Mouse (Mus musculus): ENCODE measurements around the gene Cep85l. TPM values are rescaled to one million over a fixed set of nuclear protein-coding genes. Genes with fewer than 3 reads are reported as not detected.

Gene Cep85l
- total and polyA plus RNA-seq, 3 experiments = 4.3 to 5.7 (median 5.0) TPM

DNA sequence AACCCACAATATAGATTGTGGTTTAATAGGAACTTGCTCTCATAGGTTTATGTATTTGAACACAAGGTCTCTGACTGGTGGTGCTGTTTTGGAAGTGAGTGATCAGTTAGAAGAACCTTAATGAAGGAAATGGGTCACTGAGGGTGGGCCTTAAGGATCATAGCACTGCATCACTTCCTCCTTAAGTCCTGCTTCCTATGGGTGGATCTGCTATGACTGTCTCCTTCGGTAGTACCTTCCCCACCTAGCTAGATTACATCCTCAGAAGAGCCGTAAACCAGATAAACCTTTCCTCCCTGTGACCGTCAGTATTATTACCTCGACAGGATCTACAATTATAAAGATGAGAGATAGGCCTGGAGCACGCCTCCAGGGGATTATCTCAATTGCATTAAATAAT lies 5.7 kb upstream of the Cep85l start:
- Histone ChIP-seq H3K4me1 (ENCODE audit: control insufficient read depth in 1 of 2, insufficient read depth in 2 of 2) (no peaks in the 10 kb centered on the region; a peak in 1 of 4 replicates), H3K9me3 (replicated peaks; ENCODE audit: low read length) (no peaks in the 10 kb centered on the region), H3K4me2 (ENCODE audit: insufficient read depth, low read depth, poor library complexity, severe bottlenecking) (no peak overlapping the region), H3K36me3 (replicated peaks in 1 of 2; ENCODE audit: control insufficient read depth in 1 of 2, insufficient read depth in 1 of 2, low read length in 1 of 2) (no peaks in the 10 kb centered on the region), H3K27me3 (replicated peaks) (no peaks in the 10 kb centered on the region), H3K79me2 (replicated peaks; ENCODE audit: control insufficient read depth, extremely low read depth, insufficient read depth, poor library complexity, severe bottlenecking) (no peaks in the 10 kb centered on the region), H3K4me3 (replicated peaks in 1 of 3; ENCODE audit: low read depth in 2 of 3, low read length in 2 of 3, poor library complexity in 1 of 3) (no peak overlapping the region), H3K9ac (ENCODE audit: insufficient read depth, low read depth) (no peak overlapping the region), H3K27ac (ENCODE audit: insufficient read depth, low read depth) (no peak overlapping the region)
- DNase-seq (ENCODE audit: extremely low read depth) = no peak
- in situ Hi-C loops (cut with MboI; ENCODE audit: low pct_ligation_motif_present, low pct_unique_long_range_greater_than_20kb, low sequenced_read_pairs) = no loop called here
- TF ChIP-seq PAX5 (IDR thresholded peaks at IDR 0.05; ENCODE audit: low read length) = no peak
- dilution Hi-C loops (cut with MboI; ENCODE audit: extremely low pct_ligation_motif_present, extremely low pct_unique_long_range_greater_than_20kb, low sequenced_read_pairs) = no loop called here

DNA sequence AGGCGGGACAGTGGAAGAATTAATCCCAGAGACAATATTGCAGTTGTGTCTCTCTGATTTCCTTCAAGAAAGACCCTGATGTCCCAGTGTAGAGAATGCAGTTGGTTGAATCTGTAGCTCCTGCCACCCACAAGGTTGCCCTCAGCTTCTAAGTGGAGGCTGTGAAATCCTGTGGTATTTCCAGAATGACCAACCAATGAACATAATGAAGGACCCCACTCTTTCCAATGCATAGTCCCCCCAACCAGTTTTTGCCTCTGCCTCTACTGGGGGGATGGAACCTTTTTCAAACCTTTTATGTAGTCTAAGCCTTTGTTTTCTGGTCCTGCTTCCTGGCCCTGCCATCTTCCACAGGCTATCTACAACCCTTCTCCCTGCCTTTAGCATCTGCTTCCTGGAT lies 5.1 kb upstream of the Cep85l start:
- peaks cover 0 to 5% of the 10 kb centered on the region in 2 experiments; a peak in 2 of 4 replicates for H3K4me1 ChIP-seq (ENCODE audit: control insufficient read depth in 1 of 2, insufficient read depth in 2 of 2)
- H3K4me2 ChIP-seq (ENCODE audit: insufficient read depth, low read depth, poor library complexity, severe bottlenecking) = no peak overlapping the region
- TF ChIP-seq CHD2 (IDR thresholded peaks at IDR 0.05; ENCODE audit: low read length) (no peak), IRF4 (IDR thresholded peaks at IDR 0.05; ENCODE audit: low read depth, low read length) (no peak), ETS1 (conservative IDR thresholded peaks at IDR 0.05; ENCODE audit: low read depth, low read length) (no peak), ELF1 (IDR thresholded peaks at IDR 0.05; ENCODE audit: low read depth, low read length) (no peak), MAFK (IDR thresholded peaks at IDR 0.05; ENCODE audit: insufficient replicate concordance, low read length) (no peak), USF1 (IDR thresholded peaks at IDR 0.05; ENCODE audit: low read depth, low read length) (no peak), MYC (IDR thresholded peaks at IDR 0.05; ENCODE audit: low read depth, low read length) (no peak), HCFC1 (IDR thresholded peaks at IDR 0.05; ENCODE audit: low read depth, low read length) (no peak), JUND (conservative IDR thresholded peaks at IDR 0.05; ENCODE audit: low read depth, low read length) (no peak), GABPA (IDR thresholded peaks at IDR 0.05; ENCODE audit: insufficient replicate concordance, low read depth, low read length) (no peak), KAT2A (IDR thresholded peaks at IDR 0.05; ENCODE audit: insufficient replicate concordance, low read length) (no peak)
- H3K27ac ChIP-seq (ENCODE audit: insufficient read depth, low read depth) = no peak overlapping the region
- H3K9ac ChIP-seq (ENCODE audit: insufficient read depth, low read depth) = no peak overlapping the region
- dilution Hi-C loops (cut with MboI; ENCODE audit: extremely low pct_ligation_motif_present, extremely low pct_unique_long_range_greater_than_20kb, low sequenced_read_pairs) (no loop called here), in situ Hi-C loops (cut with MboI; ENCODE audit: low pct_ligation_motif_present, low pct_unique_long_range_greater_than_20kb, low sequenced_read_pairs) (no loop called here)
- no peak overlapping the region for H3K4me3 ChIP-seq (replicated peaks in 1 of 3; ENCODE audit: low read depth in 2 of 3, low read length in 2 of 3, poor library complexity in 1 of 3)
- DNase-seq (ENCODE audit: extremely low read depth) = no peak
- no peaks in the 10 kb centered on the region for H3K9me3 ChIP-seq (replicated peaks; ENCODE audit: low read length)
- H3K36me3 ChIP-seq (replicated peaks in 1 of 2; ENCODE audit: control insufficient read depth in 1 of 2, insufficient read depth in 1 of 2, low read length in 1 of 2) = no peaks in the 10 kb centered on the region
- H3K79me2 ChIP-seq (replicated peaks; ENCODE audit: control insufficient read depth, extremely low read depth, insufficient read depth, poor library complexity, severe bottlenecking) = no peaks in the 10 kb centered on the region
- no peaks in the 10 kb centered on the region for H3K27me3 ChIP-seq (replicated peaks)

DNA sequence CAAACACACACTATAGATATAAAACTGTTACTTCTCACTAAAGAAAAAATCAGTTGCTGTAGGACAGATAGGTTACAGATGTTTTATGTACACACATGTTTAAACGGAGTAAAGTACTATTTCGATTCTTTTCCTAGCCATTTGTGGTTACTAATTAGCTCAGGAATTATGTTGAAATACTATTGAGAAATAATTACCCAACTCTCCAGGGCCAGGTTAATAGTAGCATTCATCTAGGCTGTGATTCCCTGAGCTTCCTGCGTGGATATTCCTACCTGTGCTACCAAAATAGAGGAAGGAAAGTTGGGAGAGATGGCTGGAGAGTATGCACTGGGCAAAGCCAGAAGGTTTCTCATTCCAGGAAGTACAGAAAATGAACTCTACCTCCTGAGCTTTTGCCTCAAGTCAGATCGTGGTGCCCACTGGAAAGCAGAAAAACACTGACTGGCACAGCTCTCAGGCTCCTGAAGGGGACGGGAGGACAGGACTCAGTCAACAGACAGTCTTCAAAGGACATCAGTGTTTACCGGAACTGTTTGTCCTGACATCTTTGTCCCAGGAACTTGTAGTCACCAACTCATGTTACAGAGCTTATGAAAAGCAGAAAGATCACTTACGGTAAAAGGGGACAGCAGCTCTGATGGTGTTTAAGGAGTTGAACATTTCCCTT lies 3.1 kb upstream of the Cep85l start:
- no peak for TF ChIP-seq ZMIZ1 (IDR thresholded peaks at IDR 0.05; ENCODE audit: low read depth, low read length)
- TF ChIP-seq PAX5 (IDR thresholded peaks at IDR 0.05; ENCODE audit: low read length) = no peak
- TF ChIP-seq SIN3A (IDR thresholded peaks at IDR 0.05; ENCODE audit: low read length) = no peak
- TF ChIP-seq GABPA (IDR thresholded peaks at IDR 0.05; ENCODE audit: insufficient replicate concordance, low read depth, low read length) = no peak
- peaks cover 6% of the 10 kb centered on the region for H3K79me2 ChIP-seq (replicated peaks; ENCODE audit: control insufficient read depth, extremely low read depth, insufficient read depth, poor library complexity, severe bottlenecking)
- dilution Hi-C loops (cut with MboI; ENCODE audit: extremely low pct_ligation_motif_present, extremely low pct_unique_long_range_greater_than_20kb, low sequenced_read_pairs) (no loop called here), in situ Hi-C loops (cut with MboI; ENCODE audit: low pct_ligation_motif_present, low pct_unique_long_range_greater_than_20kb, low sequenced_read_pairs) (no loop called here)
- no peaks in the 10 kb centered on the region for H3K36me3 ChIP-seq (replicated peaks in 1 of 2; ENCODE audit: control insufficient read depth in 1 of 2, insufficient read depth in 1 of 2, low read length in 1 of 2)
- no peak overlapping the region for H3K27ac ChIP-seq (ENCODE audit: insufficient read depth, low read depth)
- H3K9me3 ChIP-seq (replicated peaks; ENCODE audit: low read length) = no peaks in the 10 kb centered on the region
- H3K27me3 ChIP-seq (replicated peaks) = no peaks in the 10 kb centered on the region
- H3K9ac ChIP-seq (ENCODE audit: insufficient read depth, low read depth) = no peak overlapping the region
- H3K4me3 ChIP-seq (replicated peaks in 1 of 3; ENCODE audit: low read depth in 2 of 3, low read length in 2 of 3, poor library complexity in 1 of 3) = no peak overlapping the region
- no peak for DNase-seq (ENCODE audit: extremely low read depth)
- no peak overlapping the region for H3K4me2 ChIP-seq (ENCODE audit: insufficient read depth, low read depth, poor library complexity, severe bottlenecking)
- peaks cover 0 to 8% of the 10 kb centered on the region in 2 experiments; a peak in 2 of 4 replicates for H3K4me1 ChIP-seq (ENCODE audit: control insufficient read depth in 1 of 2, insufficient read depth in 2 of 2)

All from CH12.LX (cell line).